Mouse (Mus musculus) spleen, adult 2 months (tissue): ENCODE results near the gene Gpat3. TPM values are rescaled to one million over a fixed set of nuclear protein-coding genes. Genes with fewer than 3 reads are reported as not detected.

ENCODE experiments used
- DNase-seq, 2 experiments: peaks; one replicate each; pipeline versions ENCODE4 v3.0.0 to v3.0.0-alpha.2; 2012 to 2021; ENCODE audit warnings: low spot score in 2 of 2, low read depth in 1 of 2
- H3K27ac ChIP-seq: fragments of 200-500 bp; 2 replicates; pipeline ENCODE4 v1.5.1; 2012; ENCODE audit warnings: low read length, inconsistent platforms; ENCODE audit not compliant: insufficient read depth
- H3K27me3 ChIP-seq: fragments of 200-500 bp; 2 replicates; pipeline ENCODE4 v1.6.1; 2012; ENCODE audit warnings: mild to moderate bottlenecking, moderate library complexity, low read length, inconsistent platforms; ENCODE audit not compliant: control insufficient read depth, insufficient read depth
- H3K36me3 ChIP-seq: fragments of 200-500 bp; 2 replicates; pipeline ENCODE4 v1.6.1; 2012; ENCODE audit warnings: mild to moderate bottlenecking, low read length, inconsistent platforms; ENCODE audit not compliant: control insufficient read depth, insufficient read depth
- H3K4me1 ChIP-seq: fragments of 200-500 bp; 2 replicates; pipeline ENCODE4 v1.6.1; 2011; ENCODE audit warnings: inconsistent platforms; ENCODE audit not compliant: control insufficient read depth, insufficient read depth, insufficient read length
- H3K4me3 ChIP-seq: fragments of 200-500 bp; 2 replicates; pipeline ENCODE4 v1.5.1; 2011; ENCODE audit warnings: mild to moderate bottlenecking, inconsistent platforms; ENCODE audit not compliant: insufficient read depth, insufficient read length; ENCODE audit errors: extremely low read depth
- CTCF ChIP-seq: fragments of 200-500 bp; IDR thresholded peaks from 2 replicates; pipeline ENCODE4 v1.5.1; 2011; ENCODE audit warnings: mild to moderate bottlenecking, inconsistent platforms; ENCODE audit not compliant: insufficient read depth, insufficient read length, insufficient replicate concordance; ENCODE audit errors: extremely low read depth
- POLR2A ChIP-seq: fragments of 200-500 bp; IDR thresholded peaks from 2 replicates; pipeline ENCODE4 v1.6.1; 2011; ENCODE audit warnings: low read depth, low read length, inconsistent platforms
- WGBS: fragments of 180-500 bp; shearing (Covaris S2); methylation state at CpG from one replicate; pipeline ENCODE4 v1.1.7; 2018; 5-methylcytosine and 5-hydroxymethylcytosine counted together
- polyA plus RNA-seq: library from polyadenylated mRNA; depleted of rRNA; stranded (reverse); fragments of >200 nt; gene quantifications from 2 replicates; pipeline ENCODE4 v1.2.3, GENCODE M21; 2012; rRNA removed

Gpat3 gene
- 1.1 and 1.4 TPM in 2 replicates for polyA plus RNA-seq

DNA sequence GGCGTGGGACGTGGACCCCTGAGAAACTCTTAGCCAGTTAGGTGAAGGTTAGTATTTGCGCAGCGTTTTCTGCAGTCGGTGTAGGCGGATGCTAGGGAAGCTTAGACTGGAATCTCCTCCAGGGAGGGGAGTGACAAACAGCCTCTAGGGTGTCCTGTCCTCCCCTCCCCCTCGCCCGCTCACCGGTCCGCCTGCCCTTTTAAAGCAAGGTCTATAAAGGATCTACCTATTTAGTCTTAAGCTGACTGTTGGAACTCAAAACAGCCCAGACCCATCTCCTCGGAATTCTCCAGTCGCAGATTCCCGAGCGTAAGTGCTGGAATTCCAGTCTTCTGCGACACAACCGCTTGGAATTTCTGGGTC is at the start of gene Gpat3:
Gene Gpat3, plus strand, starts transcription at position 229 of the 363 bp plus-strand sequence.
- 3% methylated on average over 16 of the region's 16 CpGs for WGBS
- no peaks in the 10 kb centered on the region for H3K27me3 ChIP-seq
- no peak for DNase-seq
- H3K36me3 ChIP-seq: no peaks in the 10 kb centered on the region
- TF ChIP-seq POLR2A: no peak
- TF ChIP-seq CTCF: no peak
- H3K27ac ChIP-seq: peak within 1 kb of the TSS; percentile 21; the same call in 1 of the 2 replicates
- peak within 1 kb of the TSS; percentile 68 for H3K4me3 ChIP-seq
- H3K4me1 ChIP-seq: 0 out of 2 replicates have a peak, but pooled peaks cover 4% of the 10 kb centered on the region

DNA sequence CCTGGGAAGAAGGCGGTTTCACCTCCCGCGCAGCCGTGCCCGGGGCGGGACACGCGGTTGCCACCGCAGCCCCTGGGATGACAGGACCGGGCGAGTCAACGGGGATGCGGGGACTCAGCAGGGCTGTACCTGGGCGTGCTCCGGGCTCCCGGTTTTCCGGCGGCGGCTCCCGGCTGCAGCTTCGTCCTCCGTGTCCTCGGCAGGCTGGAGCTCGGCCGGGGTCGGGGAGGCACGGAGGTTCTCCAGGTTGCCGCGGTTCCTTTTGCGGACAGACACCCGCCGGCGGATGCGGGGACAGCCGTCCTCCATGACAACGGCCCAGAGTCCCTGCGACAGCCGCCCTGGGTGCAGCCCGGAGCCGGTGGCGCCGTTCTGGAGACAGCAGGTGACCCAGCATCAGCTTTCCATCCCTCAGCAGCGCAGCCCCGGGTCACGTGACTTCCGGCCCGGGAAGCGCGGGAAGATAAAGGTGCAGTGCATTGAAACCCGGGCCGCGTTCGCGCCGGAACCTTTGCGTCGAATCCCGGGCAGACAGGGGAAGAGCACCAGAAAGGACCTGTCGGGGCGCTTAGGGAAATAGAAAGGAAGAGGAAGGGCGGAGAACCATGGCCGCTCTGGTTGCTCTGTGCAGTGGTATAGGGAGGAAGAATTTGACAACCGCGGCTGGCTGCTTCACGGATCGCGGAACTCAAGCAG is 47.2 kb upstream of the Gpat3 start, which contains the start of the genes Helq and Mrps18c:
Gene Helq, minus strand, starts transcription at position 434 of the 696 bp plus-strand sequence.
Gene Mrps18c, plus strand, starts transcription at position 463 of the 696 bp plus-strand sequence.
- peak within 1 kb of the TSS; percentile 91 for H3K4me3 ChIP-seq
- under 1% methylated on average over 67 of the region's 67 CpGs for WGBS
- DNase-seq: peak; percentile 70 to 82
- TF ChIP-seq CTCF (no peak), POLR2A (no peak; the same call in 1 of the 2 replicates)
- no peaks in the 10 kb centered on the region for H3K27me3 ChIP-seq
- H3K27ac ChIP-seq: no peak within 1 kb of the TSS
- peaks cover 5% of the 10 kb centered on the region for H3K36me3 ChIP-seq
- H3K4me1 ChIP-seq: no peaks in the 10 kb centered on the region

DNA sequence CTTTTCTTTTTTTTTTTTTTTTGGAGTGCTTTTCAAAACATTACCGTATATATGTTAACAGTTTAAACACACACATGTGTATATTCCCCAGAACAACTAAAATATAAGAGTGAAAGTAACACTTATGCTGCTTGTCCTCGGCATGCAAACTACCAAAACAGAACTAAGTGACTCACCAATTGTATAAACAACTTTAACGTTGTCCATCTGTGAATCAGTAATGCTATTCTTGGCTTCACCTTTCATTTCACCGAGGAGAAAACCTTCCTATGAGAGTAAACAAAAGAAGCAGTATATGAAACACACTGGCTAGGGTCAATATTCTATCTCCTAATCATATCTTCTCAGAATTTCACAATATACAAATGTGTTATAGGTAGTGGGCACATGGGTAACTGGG is 27.2 kb upstream of the Gpat3 start:
- no peaks in the 10 kb centered on the region for H3K4me1 ChIP-seq
- H3K4me3 ChIP-seq: no peak overlapping the region
- WGBS: 86% methylated on average over 4 of the region's 4 CpGs
- no peak for TF ChIP-seq CTCF
- no peak for TF ChIP-seq POLR2A
- DNase-seq: no peak
- H3K27ac ChIP-seq: no peak overlapping the region
- H3K36me3 ChIP-seq: no peaks in the 10 kb centered on the region; the same call in 1 of the 2 replicates
- H3K27me3 ChIP-seq: no peaks in the 10 kb centered on the region

DNA sequence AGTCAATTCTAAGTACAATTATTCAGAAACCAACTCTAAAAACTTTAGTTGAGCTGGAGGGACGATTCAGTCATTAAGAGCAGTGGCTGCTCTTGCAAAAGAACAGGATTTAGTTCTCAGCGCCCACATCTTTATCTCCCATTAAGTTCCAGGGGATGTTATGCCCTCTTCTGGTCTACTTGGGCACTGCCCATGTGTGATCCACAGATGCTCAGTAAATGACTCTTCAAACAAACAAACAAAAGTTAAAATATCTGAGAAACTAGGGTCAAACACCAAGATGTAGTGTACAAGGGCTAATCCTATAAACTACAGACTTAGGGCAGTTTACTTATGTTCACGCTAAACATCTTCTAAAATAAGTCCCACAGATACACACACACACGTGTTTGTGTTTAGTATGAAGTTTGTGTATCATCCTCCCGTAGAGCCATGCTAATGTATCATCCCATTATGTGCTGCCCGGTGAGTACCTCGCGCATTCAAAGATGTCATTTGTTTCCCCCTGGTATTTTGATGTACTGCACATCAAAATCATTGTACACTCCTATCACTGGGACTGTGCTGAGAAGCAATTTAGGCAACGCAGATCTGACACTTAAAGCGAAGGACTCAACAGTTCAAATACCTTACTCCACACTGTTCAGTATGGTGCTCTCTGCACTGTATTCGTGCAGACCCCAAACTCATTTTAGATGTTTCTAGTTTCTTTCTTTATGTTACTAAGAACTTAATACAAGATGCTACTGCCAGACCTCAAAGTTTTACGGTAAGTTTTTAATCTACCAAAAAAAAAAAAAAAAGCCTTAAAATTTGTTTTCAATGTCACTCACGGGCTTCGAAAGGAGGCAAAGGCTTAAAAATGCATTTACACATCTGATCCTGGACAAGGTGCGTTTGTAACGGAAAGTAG is 25.7 kb upstream of the Gpat3 start:
- WGBS: 44% methylated on average over 16 of the region's 16 CpGs
- H3K27ac ChIP-seq: no peak overlapping the region; the same call in 1 of the 2 replicates
- H3K27me3 ChIP-seq: no peaks in the 10 kb centered on the region
- no peak for TF ChIP-seq CTCF
- no peak for TF ChIP-seq POLR2A
- no peaks in the 10 kb centered on the region; the same call in 1 of the 2 replicates for H3K36me3 ChIP-seq
- H3K4me3 ChIP-seq: peak overlapping the region; percentile 72
- H3K4me1 ChIP-seq: no peaks in the 10 kb centered on the region
- DNase-seq: no peak

DNA sequence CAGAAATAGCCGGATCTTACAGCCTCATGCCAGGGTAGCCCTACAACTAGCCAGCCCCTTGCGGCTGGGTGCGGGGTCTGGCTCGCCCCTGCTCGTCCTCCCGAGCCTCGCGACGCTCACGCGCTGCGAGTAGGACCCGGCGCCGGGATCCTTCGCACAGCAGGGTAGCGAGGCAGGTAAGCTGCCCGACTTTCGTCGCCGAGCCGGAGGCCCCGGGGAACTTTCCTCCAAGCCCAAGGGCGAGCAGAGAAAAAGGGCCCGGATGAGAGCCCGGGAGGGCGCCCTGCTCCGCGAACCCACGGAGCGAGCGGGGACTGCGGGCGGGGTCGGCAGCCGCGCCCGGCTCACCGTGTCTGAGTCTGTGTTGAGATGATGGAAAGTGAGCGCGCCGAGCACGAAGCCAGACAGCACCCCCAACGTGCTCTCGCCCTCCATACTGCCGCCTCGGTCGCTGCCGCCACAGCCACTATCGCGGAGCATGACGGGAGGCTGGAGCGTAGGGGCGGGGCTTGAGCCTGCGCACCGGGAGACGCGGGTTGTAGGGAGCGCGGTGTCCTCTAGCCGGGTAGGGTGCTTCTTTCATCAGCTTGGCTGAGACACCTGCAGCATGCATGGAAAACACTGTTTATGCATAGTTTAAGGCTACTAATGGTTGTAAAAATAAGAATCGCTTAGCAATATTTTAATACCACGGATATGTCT is 24.9 kb upstream of the Gpat3 start, which contains the start of gene Abraxas1:
Gene Abraxas1, minus strand, starts transcription at position 483 of the 702 bp plus-strand sequence.
- DNase-seq: peak; percentile 55 to 90
- TF ChIP-seq POLR2A: peak; percentile 82
- no peak for TF ChIP-seq CTCF
- Histone ChIP-seq H3K27me3 (no peaks in the 10 kb centered on the region), H3K4me3 (peak within 1 kb of the TSS; percentile 72), H3K36me3 (no peaks in the 10 kb centered on the region; the same call in 1 of the 2 replicates), H3K27ac (peak within 1 kb of the TSS; percentile 64), H3K4me1 (no peaks in the 10 kb centered on the region)
- WGBS: under 1% methylated on average over 63 of the region's 63 CpGs

DNA sequence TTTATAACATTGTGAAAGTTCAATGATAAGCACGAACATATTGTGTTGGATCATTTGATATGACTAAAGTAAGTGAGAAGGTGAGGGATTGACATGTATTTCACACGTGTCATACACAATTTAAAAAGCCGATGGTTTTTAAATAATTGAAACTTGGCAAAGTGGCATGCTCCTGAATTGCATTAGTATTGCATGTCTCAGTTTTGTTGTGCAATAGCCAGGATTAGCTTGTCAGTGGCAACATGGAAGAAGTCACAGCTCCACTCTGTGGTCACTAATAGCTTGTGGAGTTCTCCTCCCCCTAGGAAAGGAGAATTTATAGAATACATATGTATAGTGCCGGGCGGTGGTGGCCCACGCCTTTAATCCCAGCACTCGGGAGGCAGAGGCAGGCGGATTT is 24.1 kb upstream of the Gpat3 start:
- Histone ChIP-seq H3K27ac (no peak overlapping the region), H3K4me3 (no peak overlapping the region), H3K4me1 (no peaks in the 10 kb centered on the region), H3K36me3 (no peaks in the 10 kb centered on the region), H3K27me3 (no peaks in the 10 kb centered on the region)
- 74% methylated on average over 8 of the region's 8 CpGs for WGBS
- no peak for DNase-seq
- TF ChIP-seq POLR2A (no peak), CTCF (no peak)
